Mouse (Mus musculus) gastrocnemius, postnatal 25 days (tissue): ENCODE results near the gene Fut1. TPM values are rescaled to one million over a fixed set of nuclear protein-coding genes. Genes with fewer than 3 reads are reported as not detected.

Experiments used
- DNase-seq: peaks from one replicate; pipeline ENCODE4 v3.0.0; 2022
- total RNA-seq, 2 experiments: library from RNA; stranded (reverse); gene quantifications; 1 replicate in 1 of 2; 2 replicates in 1 of 2; pipeline ENCODE4 v1.2.3; 2021

The Fut1 gene
- total RNA-seq, 2 experiments from 2014 or later: not detected

- DNase-seq: no peak
Observed at GRCm38 (mm10) chr7:45667761-45668160, 50.7 kb downstream of the Fut1 start.

GRCm38 (mm10) chr7:45668921-45669320 is 51.8 kb downstream of the Fut1 start:
- DNase-seq: no peak

Other genes starting within 250 kb of the Fut1 start
- under 1 TPM in 1 of 2 experiments, not detected in 1; 0.67 TPM for gene Lin7b, start 246.7 kb upstream of the Fut1 start, total RNA-seq
- 10 to 100 TPM; 76.1 to 78.0 TPM for gene Snrnp70, start 221.5 kb upstream of the Fut1 start, total RNA-seq
- gene Kcna7, start 211.6 kb upstream of the Fut1 start, total RNA-seq: 100 to 1,000 TPM in 1 of 2 experiments, 10 to 100 TPM in 1; 73.7 to 107 TPM
- gene Ntf5, start 203.6 kb upstream of the Fut1 start, total RNA-seq: 1 to 10 TPM; 3.9 to 6.6 TPM
- 1 to 10 TPM in 1 of 2 experiments, not detected in 1; 1.6 TPM for gene Lhb, start 196.5 kb upstream of the Fut1 start, total RNA-seq
- gene Gys1, start 182.4 kb upstream of the Fut1 start, total RNA-seq: 100 to 1,000 TPM; 243 to 327 TPM
- 10 to 100 TPM; 23.3 to 23.8 TPM for gene Ruvbl2, start 179.2 kb upstream of the Fut1 start, total RNA-seq
- gene Ftl1, start 157.4 kb upstream of the Fut1 start, total RNA-seq: 100 to 1,000 TPM; 125 to 149 TPM
- gene Bax, start 150.4 kb upstream of the Fut1 start, total RNA-seq: 10 to 100 TPM; 15.6 to 16.9 TPM
- not detected for gene Tulp2, start 135.4 kb upstream of the Fut1 start, total RNA-seq
- 1 to 10 TPM; 4.3 to 10.0 TPM for gene Gm45808, start 130.5 kb upstream of the Fut1 start, total RNA-seq
- 10 to 100 TPM; 12.3 to 12.6 TPM for gene Dhdh, start 128.5 kb upstream of the Fut1 start, total RNA-seq
- 10 to 100 TPM; 60.8 to 73.2 TPM for gene Nucb1, start 106.9 kb upstream of the Fut1 start, total RNA-seq
- gene Ppp1r15a, start 91.0 kb upstream of the Fut1 start, total RNA-seq: 10 to 100 TPM; 13.8 to 19.2 TPM
- 1 to 10 TPM; 7.5 to 8.5 TPM for gene Plekha4, start 91.0 kb upstream of the Fut1 start, total RNA-seq
- gene Hsd17b14, start 62.4 kb upstream of the Fut1 start, total RNA-seq: 1 to 10 TPM in 1 of 2 experiments, under 1 TPM in 1; 0.99 to 1.2 TPM
- gene Bcat2, start 47.1 kb upstream of the Fut1 start, total RNA-seq: 10 to 100 TPM; 56.3 to 63.9 TPM
- gene Fgf21, start 1.8 kb upstream of the Fut1 start, total RNA-seq: not detected
- gene Izumo1, start 4.5 kb downstream of the Fut1 start, total RNA-seq: not detected
- gene Rasip1, start 10.2 kb downstream of the Fut1 start, total RNA-seq: 1 to 10 TPM; 6.1 to 8.5 TPM
- 10 to 100 TPM; 39.0 to 46.1 TPM for gene Mamstr, start 22.7 kb downstream of the Fut1 start, total RNA-seq
- under 1 TPM; 0.19 to 0.61 TPM for gene Fut2, start 49.1 kb downstream of the Fut1 start, total RNA-seq
- gene Ntn5, start 66.7 kb downstream of the Fut1 start, total RNA-seq: under 1 TPM; 0.38 to 0.75 TPM
- gene Sec1, start 77.1 kb downstream of the Fut1 start, total RNA-seq: under 1 TPM in 1 of 2 experiments, not detected in 1; 0.16 TPM
- 10 to 100 TPM in 1 of 2 experiments, 1 to 10 TPM in 1; 4.9 to 11.2 TPM for gene Car11, start 82.6 kb downstream of the Fut1 start, total RNA-seq
- gene Dbp, start 87.8 kb downstream of the Fut1 start, total RNA-seq: 100 to 1,000 TPM in 1 of 2 experiments, 10 to 100 TPM in 1; 14.3 to 121 TPM
- 100 to 1,000 TPM; 433 to 449 TPM for gene Rpl18, start 98.2 kb downstream of the Fut1 start, total RNA-seq
- gene Sphk2, start 100.7 kb downstream of the Fut1 start, total RNA-seq: 10 to 100 TPM in 1 of 2 experiments, 1 to 10 TPM in 1; 8.5 to 12.7 TPM
- gene Fam83e, start 103.9 kb downstream of the Fut1 start, total RNA-seq: under 1 TPM; 0.13 to 0.29 TPM
- not detected for gene Spaca4, start 108.5 kb downstream of the Fut1 start, total RNA-seq
- under 1 TPM in 1 of 2 experiments, not detected in 1; 0.19 TPM for gene Lmtk3, start 166.4 kb downstream of the Fut1 start, total RNA-seq
- gene Sult2b1, start 167.4 kb downstream of the Fut1 start, total RNA-seq: not detected
- gene Cyth2, start 197.3 kb downstream of the Fut1 start, total RNA-seq: 10 to 100 TPM; 28.2 to 33.8 TPM
- under 1 TPM; 0.19 to 0.20 TPM for gene Kcnj14, start 207.5 kb downstream of the Fut1 start, total RNA-seq
- 10 to 100 TPM; 13.5 to 14.5 TPM for gene Grwd1, start 213.7 kb downstream of the Fut1 start, total RNA-seq